Mouse (Mus musculus) testis, postnatal 10 days (tissue): ENCODE data around the gene B3gnt9.
"Not testable (repeated sequence)": the region's sequence is repeated elsewhere in the genome, so short reads cannot be mapped to it uniquely, and the experiment has no call there.

Source experiments
- DNase-seq: peaks from one replicate; pipeline ENCODE4 v3.0.0; 2021; ENCODE audit warnings: low spot score

The B3gnt9 gene

DNA sequence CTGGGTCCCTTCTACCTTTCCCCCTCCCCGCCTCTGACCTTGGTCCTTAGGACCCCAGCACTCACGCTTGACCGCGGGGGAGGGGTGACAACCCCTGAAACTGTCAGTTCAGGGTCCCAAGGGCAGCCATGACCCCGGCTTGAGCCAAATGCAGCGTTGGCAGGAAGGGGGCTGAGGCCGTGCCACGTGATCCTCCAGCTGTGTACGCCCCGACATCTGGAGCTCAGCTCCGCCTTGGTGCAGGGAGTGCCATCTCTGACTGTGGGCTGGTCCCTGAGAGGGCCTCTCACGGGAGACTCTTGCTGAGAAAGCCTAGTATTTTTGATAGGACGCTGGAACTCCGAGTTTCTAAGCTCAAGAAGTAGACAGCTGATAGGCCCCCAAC lies at the start of gene B3gnt9:
Gene B3gnt9, minus strand, starts transcription at position 188 of the 385 bp plus-strand sequence.
- peak; percentile 83 for DNase-seq

DNA sequence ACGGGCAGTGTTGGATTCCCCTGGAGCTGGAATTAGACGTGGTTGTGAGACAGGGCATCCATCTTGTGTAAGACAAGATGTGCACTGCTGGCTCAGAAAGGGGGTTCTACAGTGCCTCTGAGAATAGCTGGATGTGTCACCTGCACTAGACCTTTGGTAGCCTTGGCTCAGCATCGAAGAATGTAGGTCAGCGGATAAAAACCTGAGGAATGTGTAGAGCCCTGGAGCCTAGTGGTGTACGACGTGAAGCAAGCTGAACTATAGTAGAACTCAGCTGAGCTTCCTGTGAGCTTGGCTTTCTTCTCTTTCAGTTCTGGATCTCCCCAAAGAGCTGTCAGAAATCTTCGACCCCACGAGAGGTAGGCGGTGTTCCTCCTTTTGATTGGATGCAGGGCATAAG lies 48.9 kb upstream of the B3gnt9 start:
- DNase-seq = no peak

DNA sequence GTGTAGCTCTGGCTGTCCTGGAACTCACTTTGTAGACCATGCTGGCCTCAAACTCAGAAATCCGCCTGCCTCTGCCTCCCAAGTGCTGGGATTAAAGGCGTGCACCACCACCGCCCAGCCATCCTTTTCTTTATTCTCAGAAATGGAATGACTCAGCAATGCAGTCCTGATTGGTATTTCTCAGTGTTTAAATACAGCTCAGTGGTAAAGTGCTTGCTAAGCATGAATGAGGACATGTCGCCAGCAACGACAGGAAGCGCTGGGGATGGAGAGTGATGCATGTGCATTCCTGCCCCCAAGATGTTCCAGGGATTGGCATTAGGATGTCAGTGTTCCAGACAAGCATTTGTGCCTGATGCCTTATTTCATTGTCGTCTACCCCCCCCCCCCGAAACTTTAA lies 48.4 kb upstream of the B3gnt9 start:
- DNase-seq = no peak

DNA sequence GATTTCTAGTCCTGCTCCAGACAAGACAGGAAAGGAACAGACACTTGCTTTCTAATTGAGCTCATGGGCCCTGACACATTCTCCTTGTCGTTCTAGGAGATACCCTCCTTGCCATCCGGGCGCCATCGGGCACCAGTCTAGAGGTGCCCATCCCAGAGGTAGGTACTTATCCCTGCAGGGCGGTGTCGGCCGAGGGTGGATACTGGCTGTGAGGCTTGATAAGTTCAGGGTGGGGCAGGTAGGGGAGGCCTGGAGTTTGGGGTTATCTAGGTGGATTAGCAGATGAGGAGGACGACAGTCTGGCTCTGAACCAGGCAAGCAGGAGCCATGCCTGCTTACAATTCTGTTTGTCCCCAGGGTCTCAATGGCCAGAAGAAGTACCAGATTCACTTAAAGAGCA lies 45.0 kb upstream of the B3gnt9 start:
- no peak for DNase-seq

DNA sequence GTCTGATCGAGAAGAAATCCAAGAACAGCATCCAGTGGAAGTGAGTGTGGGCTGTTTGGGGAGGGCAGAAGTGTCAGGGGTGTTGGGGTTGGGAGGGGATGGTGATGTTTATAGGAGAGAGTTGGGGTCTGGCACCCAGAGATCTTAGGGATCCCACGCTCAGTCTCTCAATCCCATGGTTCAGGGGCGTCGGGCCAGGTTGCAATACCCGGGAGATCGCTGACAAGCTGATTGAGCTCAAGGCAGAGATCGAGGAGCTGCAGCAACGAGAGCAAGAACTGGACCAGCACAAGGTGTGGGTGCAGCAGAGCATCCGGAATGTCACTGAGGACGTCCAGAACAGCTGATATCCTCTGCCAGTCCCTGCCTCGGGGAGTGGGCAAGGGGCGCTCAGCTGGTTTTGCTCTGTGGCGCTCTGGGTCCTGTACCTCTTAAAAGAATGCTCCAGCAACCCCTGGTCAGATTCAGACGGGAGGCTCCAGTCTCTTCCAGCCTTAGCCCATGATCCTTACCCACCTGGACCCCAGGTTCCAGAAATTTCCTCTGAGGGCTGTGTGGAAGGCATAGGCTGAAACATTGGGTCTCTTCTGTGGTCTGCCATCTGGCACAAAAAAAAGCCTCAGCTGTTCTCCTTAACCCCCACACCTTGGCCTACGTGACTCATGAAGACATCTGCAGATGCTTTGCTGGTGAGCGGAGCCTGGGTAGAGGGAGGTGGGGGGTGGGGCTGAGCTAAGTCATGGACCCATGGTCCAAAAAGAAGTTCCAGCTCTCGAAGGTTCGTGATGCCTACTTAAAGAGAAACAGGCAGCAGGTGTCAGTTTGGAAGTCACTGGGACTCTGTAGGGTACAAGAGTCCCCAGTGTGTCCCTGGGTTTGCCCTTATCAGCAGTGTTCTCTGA lies 43.6 kb upstream of the B3gnt9 start:
- no peak for DNase-seq

DNA sequence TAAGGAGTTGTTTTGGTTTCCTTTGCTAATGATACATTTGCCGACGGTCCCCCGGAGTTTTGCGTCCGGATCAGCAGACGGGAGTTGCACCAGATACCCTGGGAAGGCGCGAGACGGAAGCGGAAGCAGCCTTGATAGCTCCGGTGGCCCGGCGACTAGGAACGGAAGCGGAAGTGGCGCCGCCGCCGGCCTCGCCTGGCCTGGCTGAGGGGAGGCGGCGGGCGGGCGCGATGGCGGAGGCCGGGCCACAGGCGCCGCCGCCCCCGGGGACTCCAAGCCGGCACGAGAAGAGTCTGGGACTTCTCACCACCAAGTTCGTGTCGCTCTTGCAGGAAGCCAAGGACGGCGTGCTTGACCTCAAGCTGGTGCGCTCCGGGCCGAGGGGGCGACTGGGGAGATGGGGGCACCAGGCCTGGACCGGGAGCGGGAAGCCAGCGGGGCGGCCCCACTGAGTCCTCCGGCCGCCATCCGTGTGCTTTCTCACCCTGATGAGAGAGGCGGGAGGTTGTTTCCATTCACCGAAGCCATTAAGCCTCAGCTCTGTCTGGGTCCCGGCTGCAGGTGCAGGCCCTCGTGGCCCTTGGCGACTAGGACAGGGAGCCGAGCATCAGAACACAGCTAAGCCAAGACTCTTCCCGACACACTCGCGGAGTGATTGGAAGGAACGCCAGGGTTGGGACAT lies 42.7 kb upstream of the B3gnt9 start, which contains the start of gene E2f4:
Gene E2f4, plus strand, starts transcription at position 153 of the 682 bp plus-strand sequence.
- DNase-seq = peak; percentile 89

DNA sequence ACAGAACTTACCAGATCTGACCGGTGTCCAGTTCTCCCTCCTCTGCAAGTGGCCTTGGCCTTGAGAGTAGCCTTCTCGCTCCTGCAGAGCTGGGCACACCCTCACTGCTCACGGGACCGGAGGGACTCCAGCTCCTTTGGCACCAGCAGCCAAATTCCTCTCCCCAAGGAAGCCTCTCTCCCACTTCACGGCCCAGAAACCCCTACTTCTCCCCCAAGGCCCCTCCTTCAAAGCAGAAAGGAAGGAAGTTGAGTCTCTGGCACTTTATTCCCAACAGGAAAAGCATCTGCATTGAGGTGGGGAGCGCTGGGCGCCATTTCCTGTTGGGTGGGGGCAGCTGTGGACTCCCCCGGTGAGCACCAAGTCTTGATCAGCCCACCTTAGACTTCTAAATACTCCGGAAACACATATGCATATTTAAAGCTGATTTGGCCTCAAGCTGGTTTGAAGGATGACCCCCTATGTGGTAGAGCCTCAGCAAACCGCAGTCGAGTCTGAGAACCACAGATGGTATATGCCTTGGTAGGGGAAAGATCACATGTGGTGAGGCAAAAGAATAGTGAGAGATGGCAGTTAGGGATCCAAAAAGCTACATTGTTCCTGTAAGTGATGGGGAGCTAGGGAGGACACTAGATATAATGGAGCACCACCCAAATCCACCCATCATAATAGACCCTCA lies 41.1 kb upstream of the B3gnt9 start, which contains the start of gene Exoc3l:
Gene Exoc3l, minus strand, starts transcription at position 207 of the 679 bp plus-strand sequence.
- DNase-seq = peak; percentile 76

DNA sequence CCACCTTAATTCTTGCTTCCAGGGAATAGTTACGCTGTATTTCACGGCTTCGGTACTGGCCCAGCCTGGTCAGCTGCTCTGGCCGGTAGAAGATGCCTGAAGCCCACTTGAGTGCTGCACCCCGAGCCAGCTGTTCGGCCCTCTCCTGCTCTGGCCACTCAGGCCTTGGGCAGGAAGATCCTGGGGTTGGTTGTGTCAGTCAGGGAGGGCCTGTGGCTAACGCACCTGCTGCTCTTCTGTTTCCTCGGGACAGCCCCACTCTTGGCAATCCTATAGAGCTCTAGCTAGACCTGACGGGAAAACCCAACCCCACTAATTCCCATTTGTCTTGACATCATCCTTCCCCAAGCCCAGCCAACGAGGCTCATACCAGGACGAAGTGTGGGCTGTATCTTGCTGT lies 40.3 kb upstream of the B3gnt9 start:
- DNase-seq = no peak

DNA sequence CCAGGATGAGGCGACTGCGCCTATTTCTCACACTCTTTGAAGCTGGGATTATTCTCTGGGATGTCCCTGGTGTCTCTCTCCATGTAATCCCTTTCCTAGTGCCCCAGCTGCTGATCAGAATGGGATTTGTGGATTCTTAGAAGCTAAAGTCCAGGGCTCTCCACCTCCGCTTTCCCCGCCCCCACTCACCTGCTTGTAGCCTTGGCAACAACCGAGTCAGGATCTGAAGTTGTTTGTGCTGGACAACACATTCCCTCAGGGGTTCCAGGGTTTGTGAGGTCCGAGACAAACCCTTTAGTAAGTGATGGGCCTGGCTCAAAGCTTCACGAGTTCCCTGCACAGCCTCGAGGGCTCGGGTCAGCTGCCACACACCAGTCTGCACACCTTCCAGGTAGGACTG lies 39.8 kb upstream of the B3gnt9 start:
- no peak for DNase-seq

DNA sequence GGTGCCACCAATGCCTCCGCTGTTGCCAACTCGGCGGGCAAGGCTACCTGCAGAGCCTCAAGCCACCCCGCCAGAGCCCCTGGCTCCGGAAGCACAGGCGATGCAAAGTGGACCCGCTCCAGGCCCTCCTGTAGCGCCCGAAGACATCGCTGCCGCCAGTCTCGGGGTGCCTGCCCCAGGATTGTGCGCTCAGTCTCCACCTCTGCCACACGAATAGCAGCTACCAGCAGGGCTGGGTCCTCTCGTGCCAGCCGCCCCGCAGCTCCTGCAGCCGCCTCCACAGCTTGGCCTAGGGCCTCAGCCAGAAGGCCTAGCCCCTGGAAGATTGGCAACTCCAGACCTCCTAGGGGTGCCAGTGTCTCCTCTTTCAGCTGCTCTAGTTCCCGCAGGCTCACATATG lies 38.5 kb upstream of the B3gnt9 start:
- peak; percentile 47 for DNase-seq

DNA sequence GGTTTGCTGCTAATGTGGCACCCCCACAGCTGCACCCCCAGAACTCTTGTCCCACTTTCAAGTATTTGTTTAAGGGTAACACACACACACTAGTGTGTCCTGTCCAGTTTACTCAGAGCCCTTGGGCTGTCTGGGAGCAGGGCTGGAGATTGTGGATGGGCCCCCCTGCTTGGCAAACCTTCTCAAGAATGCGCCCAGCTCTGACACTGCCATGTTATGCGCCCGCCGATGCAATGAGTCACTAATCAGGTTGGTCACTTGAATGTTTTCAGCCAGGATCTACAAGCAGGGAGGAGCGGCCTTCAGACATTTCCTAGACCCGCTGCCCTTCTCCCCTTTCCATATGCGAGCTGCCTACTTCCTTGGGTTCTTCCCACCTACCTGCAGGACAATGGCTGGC lies 37.5 kb upstream of the B3gnt9 start:
- DNase-seq = no peak

DNA sequence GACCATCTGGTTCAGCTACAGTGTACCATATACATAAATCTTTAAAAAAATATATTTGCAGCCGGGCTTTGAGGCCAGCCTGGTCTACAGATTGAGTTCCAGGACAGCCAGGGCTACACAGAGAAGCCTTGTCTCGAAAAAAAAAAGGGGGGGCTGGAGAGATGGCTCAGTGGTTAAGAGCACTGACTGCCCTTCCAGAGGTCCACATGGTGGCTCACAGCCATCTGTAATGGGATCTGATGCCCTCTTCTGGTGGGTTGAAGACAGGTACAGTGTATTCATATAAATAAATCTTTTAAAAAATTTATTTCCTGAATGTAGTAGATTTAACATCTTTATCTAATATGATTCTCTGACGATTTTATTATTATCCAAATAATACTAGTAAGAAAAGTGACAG lies 36.8 kb upstream of the B3gnt9 start:
- not testable (repeated sequence) for DNase-seq

DNA sequence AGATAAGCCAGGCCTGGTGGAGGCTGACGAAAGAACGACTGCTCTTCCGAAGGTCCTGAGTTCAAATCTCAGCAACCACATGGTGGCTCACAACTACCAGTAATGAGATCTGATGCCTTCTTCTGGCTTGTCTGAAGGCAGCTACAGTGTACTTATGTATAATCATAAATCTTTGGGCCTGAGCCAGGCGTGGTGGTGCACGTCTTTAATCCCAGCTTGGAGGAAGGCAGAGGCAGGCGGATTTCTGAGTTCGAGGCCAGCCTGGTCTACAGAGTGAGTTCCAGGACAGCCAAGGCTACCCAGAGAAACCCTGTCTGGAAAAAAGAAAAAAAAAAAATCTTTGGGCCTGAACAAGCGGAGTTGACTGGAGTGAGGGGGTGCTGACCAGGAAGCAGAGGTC lies 36.4 kb upstream of the B3gnt9 start:
- DNase-seq = peak; percentile 39

DNA sequence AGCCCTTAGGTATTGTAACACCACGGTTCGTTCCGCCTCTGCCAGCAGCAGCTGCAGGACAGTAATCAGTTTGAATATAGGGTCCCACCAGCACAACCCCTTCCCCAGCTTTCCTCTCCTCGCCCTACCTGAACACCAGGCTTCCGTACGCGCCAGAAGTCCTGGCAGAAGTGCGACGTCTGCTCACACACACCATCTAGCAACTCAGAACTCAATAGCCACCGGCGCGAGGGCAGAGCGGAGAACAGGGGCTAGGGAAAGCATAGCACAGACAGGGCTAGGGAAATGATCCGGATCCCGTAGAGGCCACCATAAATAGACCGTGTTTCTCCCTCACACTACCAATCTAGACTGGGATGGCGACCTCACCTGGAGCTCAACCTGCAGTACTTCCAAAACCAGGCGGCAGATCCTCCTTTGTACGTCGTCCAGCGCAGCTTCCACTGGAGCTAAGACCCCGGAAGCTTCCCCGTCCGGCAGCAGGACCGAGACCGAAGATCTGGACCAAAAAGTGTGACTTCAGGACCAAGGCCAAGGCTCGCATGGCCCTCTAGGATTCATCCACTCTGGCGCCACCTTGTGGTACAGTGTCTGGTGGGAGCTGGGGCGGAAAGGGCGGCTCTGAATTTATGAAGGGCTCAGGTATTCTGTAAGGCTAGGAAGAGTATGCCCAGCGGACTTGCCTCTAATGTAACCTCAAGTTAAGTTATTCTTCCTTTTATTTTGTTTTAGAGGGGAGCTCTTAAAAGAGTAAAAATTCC lies 35.8 kb upstream of the B3gnt9 start:
- DNase-seq = peak; percentile 99

DNA sequence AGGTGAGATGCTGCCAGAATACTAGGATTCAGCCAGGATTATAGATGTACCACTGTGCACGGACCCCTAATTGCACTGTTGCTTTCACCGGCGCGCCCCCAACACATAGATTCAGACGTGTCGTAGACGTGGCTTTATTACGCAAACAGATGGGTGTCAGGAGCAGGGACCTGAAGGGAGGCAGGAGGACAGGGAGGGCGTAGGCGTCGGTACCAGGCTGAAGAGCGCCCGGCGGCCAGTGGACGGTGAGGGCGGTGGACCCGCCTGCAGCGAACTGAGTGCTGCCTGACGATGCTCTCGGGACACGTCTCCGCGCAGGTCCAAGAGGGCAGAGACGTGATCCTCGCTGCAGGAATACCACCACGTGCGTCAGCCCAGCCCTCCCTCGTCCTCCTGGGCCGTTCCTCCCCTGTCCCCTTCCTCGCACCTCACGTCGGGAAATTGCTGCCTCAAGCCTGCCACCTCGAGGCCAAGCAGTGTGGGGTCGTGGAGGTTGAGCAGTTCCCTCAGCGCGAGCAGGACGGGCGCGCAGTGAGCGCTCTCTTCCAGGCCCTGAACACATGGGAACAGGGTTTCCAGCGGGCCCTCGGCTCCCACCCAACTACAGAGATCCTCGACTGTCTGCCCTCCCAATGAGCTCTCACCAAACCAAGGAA lies 35.0 kb upstream of the B3gnt9 start, which contains the start of gene 4931428F04Rik:
Gene 4931428F04Rik, minus strand, starts transcription at position 60 of the 656 bp plus-strand sequence.
- DNase-seq = peak; percentile 75

DNA sequence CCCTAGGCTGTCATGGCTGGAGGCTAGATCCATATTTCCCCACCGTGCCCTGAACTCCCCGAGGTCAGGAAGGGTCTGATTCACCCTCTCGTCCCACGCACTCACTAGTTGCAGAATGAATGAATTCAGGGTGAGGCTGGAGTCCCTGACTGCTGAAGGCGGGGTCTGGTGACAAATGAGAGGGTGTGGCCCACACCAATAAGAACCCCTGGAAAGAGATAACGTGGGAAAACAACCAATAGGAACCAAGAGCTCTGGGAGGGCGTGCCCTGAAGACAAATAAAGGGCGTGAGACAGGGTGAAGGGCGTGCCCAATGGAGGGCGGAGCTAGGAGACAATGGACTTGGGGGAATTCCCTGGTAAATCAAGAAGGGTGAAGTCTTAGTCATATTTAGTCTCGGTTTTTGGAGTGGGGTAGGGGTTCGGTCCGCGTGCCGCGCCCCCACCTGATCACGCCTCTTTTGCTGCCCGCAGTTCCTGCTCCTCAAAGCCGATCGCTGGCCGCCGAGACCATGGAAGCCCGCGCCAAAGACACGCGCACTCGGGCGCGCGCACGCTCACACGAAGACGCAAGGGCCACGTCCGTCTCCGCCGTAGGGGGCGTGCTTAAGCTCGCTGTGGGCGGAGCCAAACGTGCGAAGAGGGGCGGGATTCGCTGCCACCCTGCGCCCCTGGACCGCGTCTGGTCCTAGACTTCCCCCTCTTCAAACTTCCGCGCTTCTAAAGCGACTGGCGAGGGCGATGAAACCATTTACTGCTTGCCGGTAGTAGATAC lies 34.2 kb upstream of the B3gnt9 start:
- DNase-seq = peak; percentile 98

DNA sequence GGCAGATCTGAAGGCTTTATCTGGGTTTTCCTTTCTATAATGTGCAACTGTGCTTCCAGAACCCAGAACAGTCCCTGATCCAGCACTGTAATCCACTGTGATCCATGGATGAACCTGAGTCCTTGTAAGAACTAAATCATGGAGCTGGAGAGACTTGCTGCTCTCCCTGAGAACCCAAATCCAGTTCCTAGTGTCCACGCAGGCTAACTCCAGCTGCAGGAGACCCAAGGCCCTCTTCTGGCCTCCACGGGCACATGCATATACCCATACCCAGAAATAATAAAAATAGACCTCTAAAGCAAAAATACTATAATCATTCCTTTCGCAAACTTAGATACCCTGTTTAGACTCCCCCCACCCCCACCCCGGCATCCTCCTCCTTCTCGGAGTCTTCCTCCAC lies 33.3 kb upstream of the B3gnt9 start:
- DNase-seq = no peak

DNA sequence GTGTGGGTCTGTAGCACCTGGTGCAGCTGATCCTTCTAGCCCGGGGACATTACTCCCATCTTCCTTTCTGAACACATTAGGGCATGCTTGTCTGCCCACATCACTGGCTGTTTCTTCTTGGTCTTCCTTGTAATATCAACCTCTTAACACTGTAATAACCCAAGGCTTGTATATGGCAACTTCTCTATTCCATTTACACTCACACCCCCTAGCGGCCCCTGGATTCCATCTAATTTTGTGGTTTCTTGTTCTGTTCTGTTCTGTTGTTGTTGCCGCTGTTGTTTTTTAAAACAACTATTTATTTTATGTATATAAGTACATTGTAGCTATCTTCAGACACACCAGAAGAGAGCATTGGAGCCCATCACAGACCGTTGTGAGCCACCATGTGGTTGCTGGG lies 32.0 kb upstream of the B3gnt9 start:
- no peak for DNase-seq

DNA sequence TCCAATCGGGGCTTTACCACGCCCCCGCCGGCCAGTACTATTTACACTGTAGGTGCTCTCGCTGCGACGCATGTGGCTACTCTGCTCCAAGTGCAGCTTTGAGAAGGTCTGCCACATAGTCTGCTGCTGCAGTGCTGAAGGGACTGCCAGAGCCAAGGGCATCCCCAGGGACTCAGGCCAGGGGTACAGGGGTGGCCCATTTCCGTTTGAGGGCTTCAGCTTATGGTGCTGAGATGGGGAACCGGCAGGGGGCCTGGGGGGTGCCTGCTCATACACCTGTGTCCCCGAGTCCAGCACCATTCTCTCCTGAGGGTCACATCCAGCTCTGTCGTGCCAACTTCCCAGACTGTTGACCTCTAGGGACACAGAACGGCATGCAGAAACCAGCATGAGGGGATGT lies 30.6 kb upstream of the B3gnt9 start:
- no peak for DNase-seq

DNA sequence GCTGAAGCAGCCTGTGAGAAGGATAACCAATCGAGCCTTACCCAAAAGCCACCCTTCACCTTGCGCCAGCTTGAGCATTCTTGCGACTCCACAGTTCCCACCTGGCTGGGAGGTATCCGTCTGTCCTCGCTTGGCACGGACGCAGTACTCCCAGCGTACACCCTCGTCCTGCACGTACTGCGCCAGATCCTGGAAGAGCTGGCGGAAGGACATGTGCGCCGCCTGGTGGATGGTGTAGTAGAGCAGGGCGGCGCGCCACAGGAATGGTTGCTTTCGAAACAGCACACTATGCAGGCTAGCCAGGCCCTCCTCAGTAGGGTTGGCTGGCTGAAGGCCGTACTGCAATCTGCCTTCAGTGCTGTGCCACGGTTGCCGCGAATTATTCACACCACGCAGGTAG lies 28.1 kb upstream of the B3gnt9 start:
- DNase-seq = peak; percentile 74
